Mouse (Mus musculus): Measurements from ENCODE around the gene 4930524N10Rik. TPM values are rescaled to one million over a fixed set of nuclear protein-coding genes. Genes with fewer than 3 reads are reported as not detected.

Gene 4930524N10Rik
- total RNA-seq (2014; rRNA removed): not detected in 2 replicates
- not detected in 2 replicates for polyA plus RNA-seq (2012; rRNA removed)

DNA sequence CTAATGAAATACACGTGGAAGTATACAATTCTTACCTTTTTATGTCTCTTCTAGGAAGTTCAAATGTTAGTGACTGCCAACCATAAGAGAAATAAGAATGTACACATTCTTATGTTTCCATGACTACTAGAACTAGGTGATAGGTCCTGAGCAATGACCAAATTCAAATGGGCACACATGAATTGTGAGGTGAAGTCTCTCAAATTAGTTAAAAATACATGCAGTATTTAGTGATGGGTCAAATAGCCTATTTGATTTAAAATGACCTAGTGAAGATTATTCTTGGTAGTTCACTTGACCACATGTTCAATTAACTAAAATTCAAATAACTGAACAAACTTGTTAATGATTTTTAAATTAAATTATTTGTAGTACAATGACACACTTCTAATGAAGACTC lies at the start of gene 4930524N10Rik:
4930524N10Rik (minus strand) TSS at position 101 of the 400 bp plus-strand sequence.
- no peak within 1 kb of the TSS for H3K4me3 ChIP-seq (ENCODE audit: insufficient read depth, low read depth, low read length)
- no peaks in the 10 kb centered on the region for H3K36me3 ChIP-seq (ENCODE audit: control insufficient read depth, insufficient read depth, low read length)
- WGBS: 15% methylated on average over 1 of the region's 1 CpGs
- H3K27me3 ChIP-seq (ENCODE audit: control insufficient read depth, insufficient read depth, low read length): no peaks in the 10 kb centered on the region
- H3K79me2 ChIP-seq (ENCODE audit: control insufficient read depth, insufficient read depth, low read length): no peaks in the 10 kb centered on the region
- H3K9ac ChIP-seq (ENCODE audit: low read depth, low read length): no peak within 1 kb of the TSS
- H3K27ac ChIP-seq (replicated peaks; ENCODE audit: insufficient read depth, low read depth, low read length): no peak within 1 kb of the TSS
- TF ChIP-seq CTCF (IDR thresholded peaks at IDR 0.05; ENCODE audit: low read depth, low read length): no peak
- TF ChIP-seq POLR2A (IDR thresholded peaks at IDR 0.05; ENCODE audit: extremely low read depth, insufficient read depth, low read length): no peak
- no peak for DNase-seq (ENCODE audit: extremely low read depth, low read depth, low spot score)
- H3K4me1 ChIP-seq (ENCODE audit: control insufficient read depth, insufficient read depth, low read length): no peaks in the 10 kb centered on the region

GRCm38 (mm10) chrX:154350042-154350441 lies 6.8 kb upstream of the 4930524N10Rik start:
- no peak for DNase-seq (ENCODE audit: extremely low read depth, low read depth, low spot score)
- WGBS: 62% methylated on average over 3 of the region's 3 CpGs
- H3K4me3 ChIP-seq (ENCODE audit: insufficient read depth, low read depth, low read length): no peak overlapping the region
- H3K4me1 ChIP-seq (ENCODE audit: control insufficient read depth, insufficient read depth, low read length): no peaks in the 10 kb centered on the region
- no peaks in the 10 kb centered on the region for H3K27me3 ChIP-seq (ENCODE audit: control insufficient read depth, insufficient read depth, low read length)
- no peaks in the 10 kb centered on the region for H3K79me2 ChIP-seq (ENCODE audit: control insufficient read depth, insufficient read depth, low read length)
- no peak overlapping the region for H3K27ac ChIP-seq (replicated peaks; ENCODE audit: insufficient read depth, low read depth, low read length)
- no peaks in the 10 kb centered on the region for H3K36me3 ChIP-seq (ENCODE audit: control insufficient read depth, insufficient read depth, low read length)
- H3K9ac ChIP-seq (ENCODE audit: low read depth, low read length): no peak overlapping the region
- TF ChIP-seq CTCF (IDR thresholded peaks at IDR 0.05; ENCODE audit: low read depth, low read length) (no peak), POLR2A (IDR thresholded peaks at IDR 0.05; ENCODE audit: extremely low read depth, insufficient read depth, low read length) (no peak)

GRCm38 (mm10) chrX:154349302-154350041 lies 6.3 kb upstream of the 4930524N10Rik start:
- WGBS: 72% methylated on average over 7 of the region's 7 CpGs
- no peaks in the 10 kb centered on the region for H3K27me3 ChIP-seq (ENCODE audit: control insufficient read depth, insufficient read depth, low read length)
- no peak overlapping the region for H3K27ac ChIP-seq (replicated peaks; ENCODE audit: insufficient read depth, low read depth, low read length)
- DNase-seq (ENCODE audit: extremely low read depth, low read depth, low spot score): no peak
- no peaks in the 10 kb centered on the region for H3K4me1 ChIP-seq (ENCODE audit: control insufficient read depth, insufficient read depth, low read length)
- H3K4me3 ChIP-seq (ENCODE audit: insufficient read depth, low read depth, low read length): no peak overlapping the region
- H3K36me3 ChIP-seq (ENCODE audit: control insufficient read depth, insufficient read depth, low read length): no peaks in the 10 kb centered on the region
- TF ChIP-seq CTCF (IDR thresholded peaks at IDR 0.05; ENCODE audit: low read depth, low read length) (no peak), POLR2A (IDR thresholded peaks at IDR 0.05; ENCODE audit: extremely low read depth, insufficient read depth, low read length) (no peak)
- no peaks in the 10 kb centered on the region for H3K79me2 ChIP-seq (ENCODE audit: control insufficient read depth, insufficient read depth, low read length)
- no peak overlapping the region for H3K9ac ChIP-seq (ENCODE audit: low read depth, low read length)

DNA sequence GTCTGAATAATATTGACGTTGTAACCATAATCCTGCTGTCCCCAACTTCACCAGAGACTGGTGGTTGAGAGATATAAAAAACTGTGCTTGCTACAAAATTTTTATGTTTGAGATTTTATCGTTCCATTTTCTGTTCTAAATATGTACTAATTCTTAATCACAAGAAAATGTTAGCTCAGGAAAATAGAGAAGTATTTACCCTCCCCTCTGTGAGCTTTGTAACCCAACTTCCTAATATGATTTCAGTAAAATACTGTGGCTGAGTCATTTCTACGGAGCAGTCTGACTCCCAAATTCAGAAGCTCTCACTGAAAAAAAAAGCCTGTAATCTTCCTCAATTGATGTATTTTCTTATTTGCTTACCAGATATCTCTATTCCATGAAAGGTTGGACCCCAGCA lies 4.7 kb upstream of the 4930524N10Rik start:
- H3K4me1 ChIP-seq (ENCODE audit: control insufficient read depth, insufficient read depth, low read length): no peaks in the 10 kb centered on the region
- no peak for DNase-seq (ENCODE audit: extremely low read depth, low read depth, low spot score)
- TF ChIP-seq CTCF (IDR thresholded peaks at IDR 0.05; ENCODE audit: low read depth, low read length): no peak
- no peak for TF ChIP-seq POLR2A (IDR thresholded peaks at IDR 0.05; ENCODE audit: extremely low read depth, insufficient read depth, low read length)
- no peak overlapping the region for H3K4me3 ChIP-seq (ENCODE audit: insufficient read depth, low read depth, low read length)
- 74% methylated on average over 3 of the region's 3 CpGs for WGBS
- H3K36me3 ChIP-seq (ENCODE audit: control insufficient read depth, insufficient read depth, low read length): no peaks in the 10 kb centered on the region
- H3K27ac ChIP-seq (replicated peaks; ENCODE audit: insufficient read depth, low read depth, low read length): no peak overlapping the region
- no peaks in the 10 kb centered on the region for H3K27me3 ChIP-seq (ENCODE audit: control insufficient read depth, insufficient read depth, low read length)
- H3K79me2 ChIP-seq (ENCODE audit: control insufficient read depth, insufficient read depth, low read length): no peaks in the 10 kb centered on the region
- no peak overlapping the region for H3K9ac ChIP-seq (ENCODE audit: low read depth, low read length)

Other genes with a start within 250 kb of the 4930524N10Rik start
- not detected in 2 replicates for gene Gm15140, start 222.7 kb downstream of the 4930524N10Rik start, total RNA-seq (2014; rRNA removed)
- gene Gm15140, start 222.7 kb downstream of the 4930524N10Rik start, polyA plus RNA-seq (2012; rRNA removed): not detected in 2 replicates
- gene Samt4, start 138.6 kb upstream of the 4930524N10Rik start, total RNA-seq (2014; rRNA removed): not detected in 2 replicates
- not detected in 2 replicates for gene Samt4, start 138.6 kb upstream of the 4930524N10Rik start, polyA plus RNA-seq (2012; rRNA removed)
- not detected in 2 replicates for gene Samt2, start 236.0 kb upstream of the 4930524N10Rik start, total RNA-seq (2014; rRNA removed)
- not detected in 2 replicates for gene Samt2, start 236.0 kb upstream of the 4930524N10Rik start, polyA plus RNA-seq (2012; rRNA removed)

Measured in liver, adult 2 months (tissue).